Mouse (Mus musculus): ENCODE measurements around the gene Snx29. TPM values are rescaled to one million over a fixed set of nuclear protein-coding genes. Genes with fewer than 3 reads are reported as not detected.
"Not testable (repeated sequence)": the region's sequence is repeated elsewhere in the genome, so short reads cannot be mapped to it uniquely, and the experiment has no call there.

Snx29 gene
- polyA plus RNA-seq, 1 experiment: not detected

DNA sequence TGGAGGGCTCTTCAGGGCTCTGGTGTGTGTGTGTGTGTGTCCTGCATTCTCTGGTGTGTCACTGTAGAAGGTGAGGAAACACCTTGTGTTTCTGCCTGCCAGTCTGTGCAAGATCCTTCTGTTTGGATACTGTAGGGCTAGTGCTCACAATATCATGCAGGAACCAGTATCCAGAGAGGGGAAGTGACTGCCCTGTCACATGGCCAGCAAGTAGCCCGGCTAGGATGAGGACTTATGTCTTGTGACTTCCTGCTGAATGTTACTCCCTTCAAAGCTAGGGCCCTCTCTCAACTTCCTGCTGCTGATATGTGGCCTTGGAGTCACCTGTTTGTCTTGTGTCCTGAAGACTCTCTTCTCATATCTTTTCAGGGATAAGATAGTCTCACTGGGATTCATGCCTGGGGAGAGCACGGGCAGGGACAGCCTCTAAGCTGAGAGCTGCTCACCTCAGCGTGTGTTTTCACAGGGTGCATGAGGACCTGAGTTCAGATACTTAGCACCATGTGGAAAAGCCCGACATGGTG is 20.6 kb downstream of the Snx29 start:
- H3K4me3 ChIP-seq (ENCODE audit: insufficient read depth, low read depth, low read length): no peak overlapping the region
- no peak overlapping the region for H3K27ac ChIP-seq (ENCODE audit: insufficient read depth, low read depth, low read length)
- TF ChIP-seq CTCF (IDR thresholded peaks at IDR 0.05; ENCODE audit: insufficient read depth, low read depth, low read length) (no peak), POLR2A (IDR thresholded peaks at IDR 0.05; ENCODE audit: insufficient read depth, low read depth, low read length) (no peak)
- peaks cover 11% of the 10 kb centered on the region for H3K4me1 ChIP-seq (ENCODE audit: control insufficient read depth, insufficient read depth, low read length)
- WGBS: 84% methylated on average over 4 of the region's 4 CpGs

DNA sequence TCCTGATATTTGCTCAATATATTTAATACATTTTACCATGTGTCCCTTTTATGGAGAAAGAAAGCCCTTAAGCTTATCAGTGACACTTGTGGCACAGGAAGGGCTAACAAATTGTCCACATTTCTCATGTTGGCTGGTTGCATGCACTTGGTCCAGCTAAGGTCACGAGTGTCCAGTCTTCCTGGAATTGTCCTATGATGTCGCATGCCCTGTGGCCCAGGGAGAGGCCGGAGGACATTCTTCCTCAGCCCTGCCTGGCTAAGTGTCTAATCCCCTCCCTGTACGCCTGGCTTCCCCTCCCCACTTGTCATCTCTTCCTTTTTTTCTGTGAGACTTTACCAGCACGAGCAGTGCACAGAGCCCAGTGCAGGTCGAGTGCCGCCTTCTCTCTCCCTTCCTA is 29.2 kb downstream of the Snx29 start:
- WGBS: 81% methylated on average over 7 of the region's 7 CpGs
- Histone ChIP-seq H3K4me3 (ENCODE audit: insufficient read depth, low read depth, low read length) (no peak overlapping the region), H3K27ac (ENCODE audit: insufficient read depth, low read depth, low read length) (no peak overlapping the region), H3K4me1 (ENCODE audit: control insufficient read depth, insufficient read depth, low read length) (no peaks in the 10 kb centered on the region)
- TF ChIP-seq CTCF (IDR thresholded peaks at IDR 0.05; ENCODE audit: insufficient read depth, low read depth, low read length) (no peak), POLR2A (IDR thresholded peaks at IDR 0.05; ENCODE audit: insufficient read depth, low read depth, low read length) (no peak)

GRCm38 (mm10) chr16:11359173-11359572 is 36.5 kb downstream of the Snx29 start:
- Histone ChIP-seq H3K27ac (ENCODE audit: insufficient read depth, low read depth, low read length) (no peak overlapping the region), H3K4me3 (ENCODE audit: insufficient read depth, low read depth, low read length) (no peak overlapping the region), H3K4me1 (ENCODE audit: control insufficient read depth, insufficient read depth, low read length) (0 out of 2 replicates have a peak, but pooled peaks cover 4% of the 10 kb centered on the region)
- no peak for TF ChIP-seq CTCF (IDR thresholded peaks at IDR 0.05; ENCODE audit: insufficient read depth, low read depth, low read length)
- WGBS: 85% methylated on average over 5 of the region's 5 CpGs

DNA sequence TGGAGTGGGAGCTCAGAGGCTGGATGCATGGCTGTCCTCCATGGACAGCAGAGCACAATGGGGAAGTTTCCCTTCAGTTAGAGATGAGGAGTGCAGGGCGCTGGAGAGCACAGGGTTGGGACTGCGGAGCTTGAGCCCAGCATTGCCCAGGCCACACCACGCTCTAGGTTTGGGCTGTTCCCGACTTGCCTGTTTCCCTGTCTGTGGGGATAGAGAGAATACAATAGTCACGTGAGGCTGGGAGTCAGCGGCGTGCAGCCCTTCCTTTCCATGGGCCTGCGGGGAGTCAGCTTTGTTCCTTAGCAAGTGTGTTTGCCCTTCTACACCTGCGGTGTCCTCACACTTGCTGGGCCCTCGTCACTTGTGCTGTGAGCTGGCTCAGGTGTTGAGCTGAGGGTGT is 37.2 kb downstream of the Snx29 start:
- Histone ChIP-seq H3K27ac (ENCODE audit: insufficient read depth, low read depth, low read length) (no peak overlapping the region), H3K4me1 (ENCODE audit: control insufficient read depth, insufficient read depth, low read length) (0 out of 2 replicates have a peak, but pooled peaks cover 4% of the 10 kb centered on the region), H3K4me3 (ENCODE audit: insufficient read depth, low read depth, low read length) (no peak overlapping the region)
- WGBS: 50% methylated on average over 10 of the region's 10 CpGs
- no peak for TF ChIP-seq POLR2A (IDR thresholded peaks at IDR 0.05; ENCODE audit: insufficient read depth, low read depth, low read length)
- TF ChIP-seq CTCF (IDR thresholded peaks at IDR 0.05; ENCODE audit: insufficient read depth, low read depth, low read length): no peak

DNA sequence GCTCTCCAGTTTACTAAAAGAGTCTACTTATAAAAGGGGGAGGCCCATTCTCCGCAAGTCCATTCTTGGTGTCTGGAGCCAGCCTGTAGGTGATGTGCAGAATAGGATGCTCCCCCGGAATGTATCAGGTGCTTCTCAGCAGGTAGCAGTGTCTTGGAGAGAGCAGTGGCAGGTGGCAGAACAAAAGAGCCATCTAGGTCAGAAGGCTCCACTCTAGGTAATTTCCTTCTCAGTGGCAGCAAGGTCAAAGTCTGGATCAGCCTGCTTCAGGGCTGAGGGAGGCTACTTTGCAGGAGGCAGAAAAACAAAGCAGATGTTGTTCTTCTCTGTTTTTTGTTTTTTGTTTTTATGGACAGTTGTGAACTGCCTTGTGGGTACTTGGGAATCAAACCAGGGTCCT is 37.9 kb downstream of the Snx29 start:
- not testable (repeated sequence) for H3K4me1 ChIP-seq (ENCODE audit: control insufficient read depth, insufficient read depth, low read length); H3K4me3 ChIP-seq (ENCODE audit: insufficient read depth, low read depth, low read length); H3K27ac ChIP-seq (ENCODE audit: insufficient read depth, low read depth, low read length)
- 81% methylated on average over 2 of the region's 2 CpGs for WGBS

DNA sequence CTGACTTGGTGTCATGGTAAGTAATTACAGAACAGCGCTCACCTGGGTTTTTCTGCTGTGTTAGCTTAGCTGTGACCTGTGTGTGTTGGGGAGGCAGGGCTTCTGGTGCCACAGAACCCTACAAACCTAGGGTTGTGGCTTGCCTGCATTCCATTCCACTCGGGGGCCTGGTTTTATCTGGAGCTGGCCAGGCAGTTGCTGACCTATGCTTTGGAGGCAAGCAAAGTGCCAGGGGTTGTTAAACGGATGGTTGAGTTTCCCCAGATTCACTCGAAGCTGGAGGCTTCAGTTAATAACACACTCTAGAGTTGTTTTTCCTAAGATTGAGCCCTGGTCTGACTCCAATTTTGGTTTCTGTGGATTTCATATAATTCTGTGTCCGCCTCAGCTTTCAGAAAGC is 42.9 kb downstream of the Snx29 start:
- TF ChIP-seq CTCF (IDR thresholded peaks at IDR 0.05; ENCODE audit: insufficient read depth, low read depth, low read length): no peak
- TF ChIP-seq POLR2A (IDR thresholded peaks at IDR 0.05; ENCODE audit: insufficient read depth, low read depth, low read length): no peak
- Histone ChIP-seq H3K27ac (ENCODE audit: insufficient read depth, low read depth, low read length) (no peak overlapping the region), H3K4me3 (ENCODE audit: insufficient read depth, low read depth, low read length) (no peak overlapping the region), H3K4me1 (ENCODE audit: control insufficient read depth, insufficient read depth, low read length) (peaks cover 12% of the 10 kb centered on the region)
- 69% methylated on average over 5 of the region's 5 CpGs for WGBS

DNA sequence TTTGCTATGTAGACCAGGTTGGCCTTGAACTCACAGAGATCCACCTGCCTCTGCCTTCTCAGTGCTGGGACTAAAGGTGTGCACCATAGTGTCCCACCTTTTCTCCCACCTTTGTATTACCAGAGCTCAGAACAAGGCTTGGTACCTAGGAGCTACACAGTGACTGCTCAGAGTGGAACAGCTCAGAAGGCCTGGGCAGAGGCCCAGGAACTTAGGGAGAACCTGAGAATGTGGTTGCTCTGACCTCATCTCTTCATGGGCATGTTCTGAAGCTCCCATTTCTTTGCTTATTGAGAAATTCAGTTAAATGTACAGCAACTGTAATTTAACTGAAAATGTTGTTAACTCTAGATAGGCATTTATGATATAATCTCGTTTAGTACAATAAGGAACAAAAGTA is 44.1 kb downstream of the Snx29 start:
- peaks cover 12% of the 10 kb centered on the region for H3K4me1 ChIP-seq (ENCODE audit: control insufficient read depth, insufficient read depth, low read length)
- no peak overlapping the region for H3K4me3 ChIP-seq (ENCODE audit: insufficient read depth, low read depth, low read length)
- no peak for TF ChIP-seq POLR2A (IDR thresholded peaks at IDR 0.05; ENCODE audit: insufficient read depth, low read depth, low read length)
- H3K27ac ChIP-seq (ENCODE audit: insufficient read depth, low read depth, low read length): no peak overlapping the region
- WGBS: 78% methylated on average over 1 of the region's 1 CpGs

- Histone ChIP-seq H3K4me1 (ENCODE audit: control insufficient read depth, insufficient read depth, low read length) (peaks cover 12% of the 10 kb centered on the region), H3K4me3 (ENCODE audit: insufficient read depth, low read depth, low read length) (no peak overlapping the region), H3K27ac (ENCODE audit: insufficient read depth, low read depth, low read length) (no peak overlapping the region)
- TF ChIP-seq CTCF (IDR thresholded peaks at IDR 0.05; ENCODE audit: insufficient read depth, low read depth, low read length) (no peak), POLR2A (IDR thresholded peaks at IDR 0.05; ENCODE audit: insufficient read depth, low read depth, low read length) (no peak)
- 99% methylated on average over 3 of the region's 3 CpGs for WGBS
Measured at GRCm38 (mm10) chr16:11368412-11368811, 45.7 kb downstream of the Snx29 start.

DNA sequence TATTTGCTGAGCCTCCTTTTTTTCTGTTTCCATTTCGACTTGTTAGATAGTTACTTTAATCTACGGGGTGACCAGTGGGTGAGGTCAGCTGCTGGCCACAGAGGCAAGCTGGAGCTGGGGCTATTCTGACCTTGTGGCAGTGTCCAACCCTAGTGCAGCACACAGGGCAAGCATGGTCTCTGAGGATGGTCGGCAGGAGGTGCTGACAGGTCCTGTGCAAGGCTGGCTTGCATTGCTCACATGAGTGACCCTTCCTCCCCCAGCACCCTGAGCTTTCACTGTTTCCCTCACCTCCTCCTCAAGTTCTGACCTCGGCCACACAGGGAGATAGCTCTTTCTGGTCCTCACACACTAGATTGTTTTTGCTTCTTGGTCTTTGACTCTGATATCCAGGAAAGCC is 46.5 kb downstream of the Snx29 start:
- peaks cover 12% of the 10 kb centered on the region for H3K4me1 ChIP-seq (ENCODE audit: control insufficient read depth, insufficient read depth, low read length)
- 53% methylated on average over 4 of the region's 4 CpGs for WGBS
- no peak overlapping the region for H3K4me3 ChIP-seq (ENCODE audit: insufficient read depth, low read depth, low read length)
- TF ChIP-seq CTCF (IDR thresholded peaks at IDR 0.05; ENCODE audit: insufficient read depth, low read depth, low read length) (no peak), POLR2A (IDR thresholded peaks at IDR 0.05; ENCODE audit: insufficient read depth, low read depth, low read length) (no peak)
- H3K27ac ChIP-seq (ENCODE audit: insufficient read depth, low read depth, low read length): no peak overlapping the region

DNA sequence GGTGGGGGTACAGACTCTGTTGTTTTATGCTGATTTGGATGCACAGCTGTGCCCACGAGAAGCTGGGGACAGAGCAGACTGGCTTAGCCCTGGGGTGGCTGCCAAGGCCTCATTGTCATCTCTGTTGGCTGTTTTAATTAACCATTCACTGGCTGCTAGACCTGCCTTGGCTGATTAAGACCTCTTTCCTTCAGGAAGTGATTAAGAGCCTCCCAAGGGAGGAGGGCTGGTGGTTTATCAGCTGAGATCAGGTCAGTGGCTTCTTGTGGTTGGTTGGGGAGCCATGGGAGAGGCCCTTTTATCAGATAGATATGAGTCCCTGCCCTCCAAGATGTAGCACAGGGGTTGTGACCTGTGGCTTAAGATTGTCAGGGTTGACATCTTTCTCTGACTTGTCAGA is 46.9 kb downstream of the Snx29 start:
- TF ChIP-seq CTCF (IDR thresholded peaks at IDR 0.05; ENCODE audit: insufficient read depth, low read depth, low read length): no peak
- TF ChIP-seq POLR2A (IDR thresholded peaks at IDR 0.05; ENCODE audit: insufficient read depth, low read depth, low read length): no peak
- WGBS: 23% methylated on average over 1 of the region's 1 CpGs
- Histone ChIP-seq H3K4me3 (ENCODE audit: insufficient read depth, low read depth, low read length) (no peak overlapping the region), H3K4me1 (ENCODE audit: control insufficient read depth, insufficient read depth, low read length) (peaks cover 12% of the 10 kb centered on the region), H3K27ac (ENCODE audit: insufficient read depth, low read depth, low read length) (0 out of 2 replicates have a peak overlapping the region, but pooled peaks have one; percentile 28)
